ENCODE assay signal across 1 mouse cellular context in the genomic region with DNA sequence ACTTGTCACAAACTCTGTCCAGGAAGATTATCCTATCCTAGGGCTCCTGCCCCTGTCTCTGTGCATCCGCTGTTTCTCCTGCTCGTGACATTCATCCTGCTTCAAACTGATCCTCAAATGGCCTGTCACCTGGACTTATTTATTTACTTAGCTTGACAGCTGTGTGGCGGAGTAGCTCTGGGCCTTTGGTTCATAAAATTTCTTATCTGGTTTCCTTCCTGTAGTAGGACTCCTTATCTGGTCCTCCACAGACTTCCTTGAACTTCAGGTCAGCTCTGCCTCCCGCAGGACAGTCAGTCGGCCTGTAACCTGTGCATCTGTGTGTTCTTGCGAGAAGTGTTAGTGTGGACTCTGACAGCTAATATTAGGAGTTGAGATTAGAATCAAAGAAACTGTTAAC.
TF ChIP-seq lines count a peak whose summit lies in the region.

No protein-coding gene starts in this region.

TF ChIP-seq in MEL, 35 proteins besides CTCF, POLR2A, EP300 and RAD21 (continued from another document):
- TF ChIP-seq ELF1 (IDR thresholded peaks at IDR 0.05; ENCODE audit: low read depth, low read length) (no peak), GATA1 (IDR thresholded peaks at IDR 0.05; ENCODE audit: low read depth, low read length) (peak; percentile 85)
